Mouse (Mus musculus) cerebellum, adult (tissue): Measurements from ENCODE around the gene Baz2b.

ENCODE experiments used
- ATAC-seq: cut with Nextera tagmentation; 2 replicates; pipeline ENCODE4 v1.9.2; 2017; ENCODE audit warnings: mild to moderate bottlenecking, moderate library complexity, mixed read lengths; ENCODE audit not compliant: insufficient number of reproducible peaks, low FRiP score, low TSS enrichment

Gene Baz2b

DNA sequence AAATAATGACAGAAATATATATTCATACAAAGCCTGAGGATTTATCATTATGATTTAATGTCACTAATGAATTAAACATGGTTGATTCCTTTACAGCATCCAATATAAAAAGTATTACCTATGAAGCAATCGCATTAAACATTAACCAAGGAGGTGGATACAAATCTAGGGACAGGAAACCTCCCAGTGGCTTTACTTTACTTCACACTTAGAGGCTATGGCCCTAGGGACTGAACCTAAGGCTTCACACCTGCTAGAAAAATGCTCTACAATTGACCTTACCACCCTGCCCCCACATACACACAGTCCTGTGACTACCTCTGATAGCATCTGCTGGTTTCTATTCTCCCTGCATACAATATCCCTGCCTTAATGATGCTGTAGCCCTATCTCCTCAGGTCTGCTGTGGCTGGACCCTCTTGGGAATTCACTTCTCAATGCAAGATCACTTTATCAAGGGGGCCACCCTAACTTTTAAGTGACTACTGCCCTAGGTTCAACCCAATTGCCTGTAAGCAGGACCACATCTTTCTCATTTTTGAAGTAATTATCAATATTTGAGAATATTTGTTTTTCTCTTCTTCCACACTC, 149.4 kb downstream of the Baz2b start:
- ATAC-seq, result no peak; the same call in 1 of the 2 replicates

DNA sequence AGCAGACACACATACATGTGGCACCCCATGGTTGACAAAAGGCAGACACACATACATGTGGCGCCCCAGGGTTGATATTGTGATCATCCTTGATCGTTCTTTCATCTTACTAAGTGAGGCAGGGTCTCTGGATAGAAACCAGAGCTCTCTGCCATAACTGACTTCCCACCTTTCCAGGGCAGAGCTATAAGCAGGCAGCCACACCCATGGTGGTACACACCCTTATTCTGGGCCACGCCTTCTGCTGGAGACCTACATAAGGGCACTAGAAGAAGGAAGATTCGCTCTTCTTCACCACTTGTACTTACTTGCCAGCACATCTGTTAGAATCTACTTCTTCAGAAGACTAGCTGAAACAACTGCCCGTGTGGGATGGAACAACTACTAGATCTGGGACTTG, 150.3 kb downstream of the Baz2b start:
- no peak for ATAC-seq

DNA sequence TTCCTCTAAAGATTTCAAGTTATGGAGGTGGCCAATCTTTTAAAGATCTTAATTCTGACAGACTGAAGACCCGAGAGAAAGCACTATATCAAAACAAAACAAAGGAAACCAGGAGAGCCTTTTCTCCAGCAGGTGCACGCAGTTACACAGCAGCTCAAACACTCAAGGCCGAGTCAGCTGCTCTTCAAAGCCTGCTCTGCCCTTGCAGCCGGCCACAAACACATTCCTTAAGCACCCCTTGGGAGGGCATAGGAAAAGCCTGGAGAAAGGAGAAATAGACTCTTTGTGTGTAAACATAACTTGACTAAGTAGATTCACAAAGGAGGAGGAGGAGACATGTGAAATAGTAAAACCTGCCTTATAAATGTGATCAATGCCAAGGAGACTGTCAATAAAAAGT, 153.6 kb downstream of the Baz2b start:
- no peak for ATAC-seq

DNA sequence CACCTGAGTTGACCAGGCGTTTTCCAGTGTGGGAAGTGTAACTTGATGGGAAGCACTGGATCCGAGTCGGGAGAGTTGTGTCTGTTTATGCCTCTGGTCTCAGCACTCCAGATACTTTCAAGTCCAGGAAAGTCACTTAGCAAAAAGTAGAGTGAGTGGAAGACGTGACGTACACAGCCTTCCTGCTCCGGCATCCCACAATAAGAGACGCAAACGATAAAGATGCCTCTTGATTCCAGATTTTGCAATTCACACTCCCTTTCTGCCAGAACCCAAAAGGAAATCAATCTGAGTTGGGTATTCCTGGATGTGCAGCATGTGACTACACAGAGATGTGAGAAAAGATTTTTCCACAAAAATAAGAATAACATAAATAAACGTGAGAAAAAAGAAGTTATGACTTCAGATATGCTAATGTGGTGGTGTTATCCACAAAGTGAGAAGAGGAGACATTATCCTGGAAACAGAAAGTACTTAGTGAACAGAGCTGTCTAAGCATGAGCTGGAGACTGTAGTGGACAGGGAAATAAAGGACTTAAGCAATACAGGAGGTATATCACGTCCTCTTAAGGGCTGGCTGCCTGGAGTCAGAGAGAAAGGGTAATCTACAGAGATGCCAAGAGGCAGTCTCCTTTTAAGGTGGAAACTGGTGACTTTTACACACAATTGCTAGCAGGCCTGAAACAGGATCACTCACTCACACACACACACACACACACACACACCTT, 154.7 kb downstream of the Baz2b start:
- ATAC-seq, result no peak

DNA sequence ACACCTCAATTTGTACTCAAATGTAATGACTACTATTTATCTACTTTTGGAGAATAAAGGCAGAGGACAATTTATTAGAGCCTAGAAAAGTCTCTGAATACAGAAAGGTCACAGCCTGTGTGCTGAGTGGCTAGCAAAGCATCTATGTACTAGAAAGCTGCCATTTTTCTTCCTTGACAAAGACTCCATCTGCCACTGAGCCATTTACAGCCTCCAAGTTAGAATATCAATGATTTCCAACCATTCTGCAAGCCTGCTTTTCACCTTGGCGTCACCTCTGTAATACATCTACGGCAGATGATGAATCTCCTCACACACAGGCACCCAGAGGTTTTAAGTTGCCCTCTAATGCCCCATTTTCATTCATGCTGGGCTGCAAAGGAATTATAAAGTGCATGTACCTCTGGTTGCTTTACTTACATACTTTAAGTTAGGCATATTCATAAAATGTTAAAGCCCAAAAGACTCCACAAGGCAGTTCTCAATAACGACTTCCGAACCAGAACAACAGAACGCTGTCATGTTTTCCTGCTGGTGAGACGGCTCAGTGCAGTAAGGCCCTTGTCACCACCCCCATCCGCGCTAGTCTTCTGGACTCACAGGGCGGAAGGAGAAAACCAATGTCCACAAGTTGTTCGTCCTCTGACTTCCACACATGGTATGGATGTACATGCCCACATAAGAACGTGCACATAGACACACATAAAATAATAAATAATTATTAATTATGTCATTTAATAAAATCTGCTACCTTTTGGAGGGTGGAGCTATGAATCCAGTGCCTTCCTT, 156.2 kb downstream of the Baz2b start:
- ATAC-seq, result no peak

DNA sequence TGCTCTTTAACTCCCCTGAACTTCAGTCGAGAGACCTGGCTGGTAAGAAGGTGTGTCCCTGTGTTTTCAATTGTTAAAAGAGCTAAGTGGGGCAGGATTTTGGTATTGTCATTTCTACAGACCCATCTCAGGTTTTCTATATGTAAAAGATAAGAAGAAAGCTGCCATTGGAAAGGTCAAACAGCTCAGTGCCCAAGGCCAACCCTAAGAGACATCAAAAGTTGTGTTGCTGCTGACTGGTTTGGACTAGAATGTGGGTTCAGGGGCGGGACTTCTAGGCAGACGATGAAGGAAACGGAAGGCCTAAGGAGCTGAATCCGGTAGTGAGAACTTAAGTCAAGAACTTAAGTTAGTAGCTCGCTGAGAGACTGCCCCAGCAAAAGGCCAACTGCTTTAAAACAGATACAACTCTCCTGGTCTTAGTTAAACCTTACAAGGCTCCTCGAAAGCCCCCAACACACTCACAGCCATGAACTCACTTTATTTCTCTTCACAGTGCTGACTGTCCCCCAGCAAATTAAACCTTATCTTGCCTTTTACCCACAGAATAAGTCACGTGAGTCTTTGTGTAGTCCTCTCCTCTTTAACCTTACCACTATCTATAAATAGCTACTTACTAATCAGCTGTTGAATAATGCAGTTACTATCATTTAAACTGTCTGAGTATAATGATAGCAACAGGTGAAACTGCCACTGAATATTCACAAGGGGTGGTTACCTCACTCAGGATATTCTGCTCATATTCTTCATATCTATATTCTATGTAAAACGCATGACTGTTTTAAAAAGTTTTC, 158.8 kb downstream of the Baz2b start:
- no peak for ATAC-seq

DNA sequence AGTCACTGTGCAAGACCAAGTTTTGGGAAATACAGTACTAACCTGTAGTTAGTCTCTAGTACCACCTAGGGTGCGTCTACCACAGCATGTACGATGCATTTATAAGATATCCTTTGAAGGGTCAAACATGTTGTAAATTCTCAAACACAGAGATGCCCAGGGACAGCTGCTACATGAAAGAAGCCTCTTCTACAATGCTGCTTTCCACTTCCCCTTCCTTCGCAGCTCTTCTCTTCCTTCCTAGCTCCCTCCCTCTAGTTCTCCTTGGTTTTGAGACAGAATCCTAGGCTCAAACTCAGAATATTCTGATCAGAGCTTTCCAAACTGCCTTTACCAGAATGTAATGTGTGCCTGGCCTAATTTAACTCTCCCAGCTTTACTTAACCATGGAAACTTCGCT, 159.8 kb downstream of the Baz2b start:
- ATAC-seq, result no peak

DNA sequence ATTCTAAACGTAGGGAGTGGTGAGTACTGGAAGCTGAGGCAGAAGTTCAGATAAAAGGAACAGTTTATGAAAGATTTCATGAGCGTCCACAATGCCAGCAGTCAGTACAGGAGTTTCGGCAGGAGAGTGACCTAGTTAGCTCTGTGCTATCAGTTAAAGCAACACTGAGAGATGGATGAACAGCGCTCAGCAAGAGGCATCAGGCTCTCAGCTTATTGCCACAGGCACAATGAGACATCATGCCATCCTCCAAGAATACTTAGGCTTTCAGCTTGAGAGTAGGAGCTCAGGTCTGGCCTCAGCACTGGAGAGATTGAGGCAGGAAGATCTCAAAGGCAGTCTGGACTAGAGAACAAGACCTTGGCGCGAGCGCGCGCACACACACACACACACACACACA, 160.3 kb downstream of the Baz2b start:
- peak; percentile 65; the same call in 1 of the 2 replicates for ATAC-seq

DNA sequence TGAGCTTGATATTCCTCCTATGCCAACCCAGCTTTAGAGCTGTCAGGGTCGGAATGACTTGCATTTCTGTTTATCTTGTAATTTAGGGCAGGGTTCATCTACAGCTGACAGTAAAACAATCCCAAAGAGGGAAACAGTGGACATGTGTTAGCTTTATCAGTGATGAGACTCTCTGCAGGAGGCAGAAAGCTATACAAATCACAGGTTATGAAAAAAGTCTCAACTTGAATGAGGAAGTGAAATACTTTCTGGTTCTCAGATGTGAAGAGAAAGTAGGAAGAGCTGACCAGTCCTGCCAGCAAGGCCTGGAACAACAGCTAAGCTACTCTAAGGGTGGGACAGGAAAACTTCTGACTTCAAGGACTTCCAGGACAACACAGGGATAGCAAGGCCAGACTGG, 163.6 kb downstream of the Baz2b start:
- ATAC-seq, result no peak

DNA sequence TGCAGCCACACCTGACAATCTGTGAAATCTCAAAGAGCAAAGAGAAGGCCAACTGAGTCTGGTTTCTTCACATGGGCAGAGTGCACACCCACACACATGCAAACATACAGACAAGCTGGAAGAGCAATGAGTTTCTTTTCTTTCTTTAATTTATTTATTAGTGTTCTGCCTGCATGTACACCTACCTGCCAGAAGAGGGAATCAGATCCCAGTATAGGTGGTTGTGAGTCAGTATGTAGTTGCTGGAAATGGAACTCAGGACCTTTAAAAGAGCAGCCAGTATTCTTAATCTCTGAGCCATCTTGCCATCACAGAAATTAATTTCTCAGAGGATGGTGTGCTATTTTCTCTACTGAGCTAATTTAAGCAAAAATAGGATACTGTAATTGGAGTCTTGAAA, 164.7 kb downstream of the Baz2b start:
- ATAC-seq, result no peak

DNA sequence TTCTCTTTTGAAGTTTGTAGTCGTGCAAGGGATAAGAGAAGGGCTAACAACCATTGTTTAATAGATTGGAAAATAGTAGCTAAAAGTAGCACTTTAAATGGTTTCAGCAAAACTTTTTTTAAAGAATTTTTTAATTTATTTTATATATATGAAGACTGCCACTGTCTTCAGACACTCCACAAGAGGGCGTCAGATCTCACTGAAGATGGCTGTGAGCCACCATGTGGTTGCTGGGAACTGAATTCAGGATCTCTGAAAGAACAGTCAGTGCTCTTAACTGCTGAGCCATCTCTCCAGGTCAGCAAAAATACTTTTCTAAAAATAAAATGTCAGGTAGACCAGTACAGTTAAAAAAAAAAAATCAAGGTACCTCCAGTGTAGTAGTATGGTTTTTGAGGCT, 165.1 kb downstream of the Baz2b start:
- no peak for ATAC-seq

DNA sequence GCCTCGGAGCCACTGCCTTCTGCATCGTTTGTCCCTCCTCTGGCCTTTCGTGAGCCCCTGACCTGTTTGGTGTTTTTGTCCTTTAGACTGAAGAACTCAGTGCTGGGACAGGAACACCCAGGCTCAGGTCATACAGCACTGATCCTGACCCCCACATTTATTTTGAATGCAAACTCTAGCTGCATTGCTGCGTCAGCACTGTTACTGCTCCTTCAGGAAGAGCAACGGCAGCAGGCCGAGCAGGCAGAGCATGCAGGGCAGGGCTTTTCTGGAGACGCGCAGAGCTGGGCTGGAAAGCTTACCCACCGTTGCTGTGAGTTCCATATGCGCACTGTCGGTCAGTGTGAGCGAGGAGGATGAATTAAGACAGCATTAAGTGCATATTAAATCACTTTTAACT, 166.9 kb downstream of the Baz2b start:
- ATAC-seq, result 0 out of 2 replicates have a peak, but pooled peaks have one; percentile 47

DNA sequence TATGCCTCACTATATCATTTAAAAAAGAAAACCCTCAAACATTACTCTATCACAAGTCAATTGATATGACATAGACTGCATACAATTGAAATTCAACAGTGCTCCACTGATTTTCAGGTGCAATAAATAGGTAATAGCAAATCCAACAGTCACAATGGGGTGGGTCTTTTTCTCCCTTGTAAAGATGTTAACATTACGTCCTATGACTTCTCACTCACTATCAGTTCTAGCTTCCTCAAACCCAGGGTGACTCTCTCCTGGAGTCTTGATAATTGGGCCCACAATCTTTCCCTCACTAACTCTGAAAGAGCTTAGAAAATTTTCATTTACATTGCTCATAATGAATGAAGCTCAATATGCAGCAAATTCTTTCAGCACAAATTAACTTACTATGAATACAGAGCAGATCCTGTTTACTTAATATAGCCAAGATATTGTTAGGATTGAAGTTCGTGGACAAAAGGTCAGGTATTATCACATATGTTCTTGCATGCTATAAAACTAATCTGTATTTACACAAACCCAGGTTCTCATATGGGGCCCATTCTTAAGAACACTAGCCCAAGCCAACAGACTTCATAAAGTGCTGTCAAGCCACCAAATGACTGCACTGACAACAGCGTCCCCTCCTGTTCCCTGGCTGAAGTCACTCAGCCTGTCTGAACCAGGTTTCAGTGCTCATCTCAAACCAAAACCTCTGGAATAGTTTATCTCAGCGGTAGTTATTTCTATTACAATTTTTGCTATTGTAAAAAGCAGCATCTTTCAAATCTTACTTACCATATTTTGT, 168.0 kb downstream of the Baz2b start:
- no peak for ATAC-seq

DNA sequence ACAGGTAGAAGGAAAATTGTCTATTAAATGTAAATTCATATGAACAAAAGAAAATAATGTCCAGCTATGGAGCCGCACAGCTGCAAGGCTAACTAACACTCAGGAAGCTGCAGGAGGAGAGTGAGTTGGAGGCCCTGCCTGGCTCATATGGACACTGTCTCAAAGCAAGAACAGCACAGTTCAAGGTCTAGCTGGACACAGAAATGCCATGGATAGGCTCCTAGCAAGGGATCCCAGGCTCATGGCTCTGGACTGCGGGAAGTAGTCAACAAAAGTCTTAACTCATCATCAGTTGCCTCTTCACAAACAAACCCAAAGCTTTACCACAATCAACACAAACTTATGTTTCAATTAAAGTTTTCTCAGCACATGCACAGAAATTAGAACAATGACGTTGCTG, 169.5 kb downstream of the Baz2b start:
- no peak for ATAC-seq

DNA sequence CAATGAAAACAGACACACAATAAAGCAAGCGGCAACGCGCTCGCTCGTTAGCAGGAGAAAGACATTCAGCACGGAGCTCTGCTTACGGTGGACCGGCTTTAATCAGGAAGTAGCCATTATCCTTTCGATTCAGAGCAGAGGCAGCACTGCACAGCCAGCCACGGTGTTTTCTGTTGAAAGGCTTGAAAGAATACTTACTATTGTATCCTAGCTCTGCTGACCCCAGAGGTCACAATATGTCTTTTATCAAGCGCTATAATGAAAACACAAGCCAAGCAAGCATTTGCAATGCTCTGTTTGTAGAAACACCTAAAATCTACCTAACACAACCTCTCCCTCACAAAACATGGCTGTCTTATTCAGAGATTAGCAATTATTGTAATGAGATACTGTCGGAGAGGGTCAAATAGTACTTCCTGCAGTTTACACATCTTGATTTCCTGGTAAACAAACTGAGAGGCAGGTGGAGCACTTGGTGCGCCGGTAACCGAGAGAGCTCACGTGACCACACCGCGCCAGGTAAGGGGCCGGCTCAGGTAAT, 172.6 kb downstream of the Baz2b start:
- ATAC-seq, result peak; percentile 79

DNA sequence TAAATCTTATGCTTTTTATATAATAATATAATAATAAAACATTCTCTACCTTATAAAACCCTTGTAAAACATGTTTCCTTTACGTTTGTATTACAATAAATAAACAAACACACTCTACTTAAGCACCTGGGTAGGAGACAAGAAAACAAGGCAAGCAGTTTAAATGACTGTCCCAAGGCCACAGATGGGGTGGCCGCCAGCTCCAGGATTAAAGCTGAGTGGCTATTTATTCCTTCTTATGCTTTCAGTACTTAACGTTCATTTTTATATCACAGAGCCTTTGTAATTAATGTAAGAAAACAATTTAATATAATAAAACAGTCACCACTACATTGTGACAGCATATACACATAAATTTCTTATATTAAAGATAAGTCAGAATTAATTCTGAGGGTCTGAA, 173.3 kb downstream of the Baz2b start:
- no peak for ATAC-seq

DNA sequence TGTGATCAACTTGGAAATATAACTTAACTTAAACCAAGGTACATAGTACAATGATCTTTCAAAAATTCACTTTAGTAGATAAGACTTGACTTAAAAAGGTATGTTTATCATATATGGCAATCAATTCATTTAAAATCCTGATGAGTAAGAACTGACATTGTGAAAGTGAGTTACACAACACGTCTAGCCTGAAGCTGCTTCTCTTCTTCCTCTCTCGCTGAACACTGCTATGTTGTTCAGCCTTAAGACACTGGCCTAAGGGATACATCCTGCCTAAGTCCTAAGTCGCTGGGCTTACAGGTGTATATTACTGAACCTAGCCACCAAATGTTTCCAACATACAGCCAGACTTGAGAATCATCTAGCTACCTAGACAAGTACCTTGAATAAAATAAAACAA, 178.6 kb downstream of the Baz2b start:
- no peak for ATAC-seq

DNA sequence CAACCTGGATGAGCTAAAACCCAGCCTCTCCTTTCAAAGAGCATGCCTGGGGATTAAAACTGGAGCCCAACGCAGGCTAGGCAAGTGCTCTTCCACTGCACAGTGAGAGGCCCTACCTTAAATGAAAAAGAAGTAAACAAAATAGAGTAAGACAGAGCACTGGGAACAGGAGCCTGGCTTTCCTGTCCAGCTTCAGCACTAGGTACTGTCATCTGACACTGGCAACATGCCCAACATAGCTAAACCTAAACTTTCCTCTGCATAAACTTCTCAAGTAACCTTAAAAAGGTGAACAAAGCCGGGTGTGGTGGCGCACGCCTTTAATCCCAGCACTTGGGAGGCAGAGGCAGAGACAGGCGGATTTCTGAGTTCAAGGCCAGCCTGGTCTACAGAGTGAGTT, 180.6 kb downstream of the Baz2b start:
- ATAC-seq, result no peak

DNA sequence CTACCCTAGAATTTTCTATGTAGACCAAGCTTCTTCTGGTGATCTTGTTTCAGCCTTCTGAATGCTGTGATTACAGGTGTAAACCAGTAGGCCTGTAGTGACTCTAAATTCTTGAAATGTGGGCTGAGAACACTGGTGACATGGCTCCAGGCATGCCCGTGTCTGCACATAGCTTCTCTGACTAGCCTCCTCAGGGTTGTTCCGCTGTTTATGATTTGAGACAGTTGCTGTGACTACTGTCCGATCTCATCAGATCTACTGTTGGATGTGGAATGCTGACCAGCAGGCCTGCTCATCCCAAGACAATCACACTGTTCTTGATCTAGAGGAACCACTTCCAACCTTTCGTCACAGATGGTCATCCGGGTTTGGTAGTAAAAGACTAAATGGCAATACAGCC, 182.5 kb downstream of the Baz2b start:
- ATAC-seq, result no peak

DNA sequence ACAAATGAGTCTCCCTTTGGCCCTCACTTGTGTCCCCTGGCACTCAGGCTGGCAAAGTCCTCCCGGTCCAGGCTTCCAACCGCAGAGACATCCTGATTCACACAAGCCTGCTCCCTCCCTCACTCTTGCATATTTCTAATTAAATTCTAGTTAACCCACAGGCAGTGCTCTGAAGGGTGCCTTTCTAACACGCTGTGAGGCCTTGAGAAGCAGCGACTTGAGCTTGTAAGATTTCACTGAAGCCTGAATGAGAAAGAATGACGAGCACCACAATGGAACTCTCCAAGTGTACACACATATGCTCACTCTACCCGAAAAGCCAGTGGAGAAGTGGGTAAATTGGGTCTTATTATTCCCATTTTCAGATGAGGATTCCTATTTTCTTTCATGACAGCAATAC, 183.1 kb downstream of the Baz2b start:
- ATAC-seq, result 0 out of 2 replicates have a peak, but pooled peaks have one; percentile 45
